Mouse (Mus musculus): ENCODE results near the gene Scgn. TPM values are rescaled to one million over a fixed set of nuclear protein-coding genes. Genes with fewer than 3 reads are reported as not detected.

Gene Scgn
- not detected in 4 replicates for total RNA-seq (2023)

DNA sequence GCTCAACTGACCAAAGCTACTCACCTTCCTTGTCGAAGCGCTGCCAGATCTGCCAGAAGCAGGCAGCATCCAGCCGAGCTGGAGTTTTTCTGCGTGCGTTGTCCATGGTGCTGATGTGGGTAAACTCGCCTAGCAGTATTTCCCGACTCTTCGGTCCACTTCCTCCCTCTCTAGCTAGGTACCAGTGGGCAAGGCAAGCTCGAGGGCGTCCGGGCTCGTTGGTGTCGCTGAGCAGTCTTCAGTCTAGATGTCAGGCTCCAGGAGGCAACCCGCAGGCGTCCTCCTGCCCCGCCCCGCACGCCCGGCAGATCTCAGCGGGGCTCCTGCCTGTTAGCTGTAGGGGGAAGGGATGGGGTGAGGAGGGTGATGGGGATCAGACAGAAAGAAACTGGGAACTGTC is at the start of gene Scgn:
Gene Scgn (minus strand): TSS at position 287 of the 400 bp plus-strand sequence.

DNA sequence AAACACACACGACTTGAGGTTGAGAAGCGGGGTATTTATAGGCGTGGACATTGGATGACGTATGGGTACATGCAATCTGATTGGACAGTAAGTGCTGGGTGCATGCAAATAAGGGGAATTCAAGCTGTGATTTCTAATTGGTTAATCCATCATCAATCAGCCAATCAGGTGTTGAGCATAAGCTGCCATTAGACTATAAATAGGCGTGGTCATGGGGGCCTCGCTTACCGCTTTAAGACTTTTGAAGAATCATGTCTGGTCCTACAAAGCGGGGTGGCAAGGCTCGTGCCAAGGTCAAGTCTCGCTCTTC is 56.8 kb downstream of the Scgn start, which contains the start of gene Hist1h2aa:
Gene Hist1h2aa (plus strand): TSS at position 252 of the 310 bp plus-strand sequence.

DNA sequence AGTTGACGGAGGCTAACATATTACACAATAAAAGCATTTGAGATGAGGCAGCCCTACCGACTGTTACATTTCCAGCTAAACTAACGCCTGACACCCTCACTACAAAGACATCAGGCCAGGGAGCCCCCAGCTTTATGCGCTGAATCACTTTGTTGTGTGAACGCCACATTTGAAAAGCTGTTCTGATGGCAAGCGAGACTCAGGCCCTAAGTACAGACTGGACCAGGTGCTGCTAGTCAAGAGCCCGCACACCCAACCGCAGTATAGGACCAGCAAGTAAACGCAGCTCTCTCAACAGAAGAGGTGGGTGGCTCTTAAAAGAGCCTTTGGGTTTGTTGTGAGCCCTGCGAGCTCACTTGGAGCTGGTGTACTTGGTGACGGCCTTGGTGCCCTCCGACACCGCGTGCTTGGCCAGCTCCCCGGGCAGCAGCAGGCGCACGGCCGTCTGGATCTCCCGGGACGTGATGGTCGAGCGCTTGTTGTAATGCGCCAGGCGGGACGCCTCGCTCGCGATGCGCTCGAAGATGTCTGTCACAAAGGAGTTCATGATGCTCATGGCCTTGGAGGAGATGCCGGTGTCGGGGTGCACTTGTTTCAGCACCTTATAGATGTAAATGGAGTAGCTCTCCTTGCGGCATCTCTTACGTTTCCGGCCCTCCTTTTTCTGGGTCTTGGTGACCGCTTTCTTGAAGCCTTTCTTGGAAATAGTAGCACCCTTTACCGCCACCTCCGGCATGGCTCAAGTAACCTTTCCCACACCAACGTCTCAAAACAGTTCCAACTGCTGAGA is 57.4 kb downstream of the Scgn start, which contains the start of gene Hist1h2ba:
Gene Hist1h2ba (minus strand): TSS at position 736 of the 790 bp plus-strand sequence.

DNA sequence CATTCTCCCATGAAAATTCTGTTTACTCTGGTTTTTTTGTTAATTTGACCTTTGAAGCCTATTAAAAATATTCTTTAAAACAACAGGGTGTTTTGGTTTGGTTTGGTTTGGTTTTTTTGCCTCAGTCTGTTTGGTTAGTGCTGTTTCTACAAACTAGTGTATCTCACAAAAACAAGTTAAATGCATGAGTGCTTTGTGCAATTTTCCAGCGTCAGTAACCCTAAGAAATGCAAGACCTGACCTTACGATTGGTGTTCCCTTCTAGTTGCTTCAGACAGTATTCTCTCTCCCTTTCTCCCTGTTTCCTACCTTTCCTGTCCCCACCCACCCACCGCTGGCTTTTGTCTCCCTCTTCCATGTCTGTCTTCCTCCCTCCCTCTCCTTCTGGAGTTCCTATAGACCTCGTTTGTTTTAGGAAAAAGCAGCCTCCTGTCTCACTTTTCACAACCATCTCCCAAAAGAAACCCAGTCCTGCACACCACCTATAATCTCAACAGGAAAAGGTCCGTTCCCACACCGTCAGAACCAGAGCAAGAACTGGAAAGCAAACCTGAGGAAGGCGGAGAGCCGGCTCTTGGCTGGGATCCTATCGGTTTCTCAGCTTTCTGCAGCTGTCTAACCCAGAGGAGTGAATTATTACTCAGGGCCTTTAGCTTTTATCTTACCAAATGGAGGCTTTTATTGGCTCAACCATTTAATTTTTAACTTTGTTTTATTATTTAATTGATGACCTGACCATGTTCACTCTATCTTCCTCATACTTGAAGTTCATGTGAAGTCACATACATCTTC is 76.4 kb downstream of the Scgn start, which contains the start of gene Slc17a4:
Gene Slc17a4 (minus strand): TSS at position 634 of the 792 bp plus-strand sequence.

Other genes starting within 250 kb of the Scgn start
- 9.0 to 14.7 TPM (median 11.7 TPM) in 4 replicates for gene Hist1h3c, start 245.6 kb downstream of the Scgn start, total RNA-seq (2023)
- 65.5 to 82.0 TPM (median 72.9 TPM) in 4 replicates for gene Hist1h2bb, start 244.5 kb downstream of the Scgn start, total RNA-seq (2023)
- 38.9 to 112 TPM (median 74.0 TPM) in 4 replicates for gene Hist1h2ab, start 240.1 kb downstream of the Scgn start, total RNA-seq (2023)
- 29.5 to 64.1 TPM (median 35.4 TPM) in 4 replicates for gene Hist1h3b, start 238.9 kb downstream of the Scgn start, total RNA-seq (2023)
- 81.8 to 123 TPM (median 110 TPM) in 4 replicates for gene Hist1h4b, start 234.2 kb downstream of the Scgn start, total RNA-seq (2023)
- gene Hist1h4a, start 230.0 kb downstream of the Scgn start, total RNA-seq (2023) = 189 to 269 TPM (median 202 TPM) in 4 replicates
- gene Hist1h3a, start 228.8 kb downstream of the Scgn start, total RNA-seq (2023) = 385 to 444 TPM (median 390 TPM) in 4 replicates
- gene Hist1h1a, start 227.5 kb downstream of the Scgn start, total RNA-seq (2023) = 35.5 to 38.6 TPM (median 37.0 TPM) in 4 replicates
- not detected in 4 replicates for gene Trim38, start 221.3 kb downstream of the Scgn start, total RNA-seq (2023)
- not detected in 4 replicates for gene Slc17a2, start 184.2 kb downstream of the Scgn start, total RNA-seq (2023)
- not detected in 4 replicates for gene Slc17a3, start 151.8 kb downstream of the Scgn start, total RNA-seq (2023)
- not detected in 4 replicates for gene Slc17a1, start 123.5 kb downstream of the Scgn start, total RNA-seq (2023)
- gene Slc17a4, start 76.2 kb downstream of the Scgn start, total RNA-seq (2023) = not detected in 4 replicates
- not detected in 4 replicates for gene Hist1h2ba, start 57.1 kb downstream of the Scgn start, total RNA-seq (2023)
- not detected in 4 replicates for gene Hist1h2aa, start 56.8 kb downstream of the Scgn start, total RNA-seq (2023)